ENCODE assay signal across 9 mouse cellular contexts in the genomic region with DNA sequence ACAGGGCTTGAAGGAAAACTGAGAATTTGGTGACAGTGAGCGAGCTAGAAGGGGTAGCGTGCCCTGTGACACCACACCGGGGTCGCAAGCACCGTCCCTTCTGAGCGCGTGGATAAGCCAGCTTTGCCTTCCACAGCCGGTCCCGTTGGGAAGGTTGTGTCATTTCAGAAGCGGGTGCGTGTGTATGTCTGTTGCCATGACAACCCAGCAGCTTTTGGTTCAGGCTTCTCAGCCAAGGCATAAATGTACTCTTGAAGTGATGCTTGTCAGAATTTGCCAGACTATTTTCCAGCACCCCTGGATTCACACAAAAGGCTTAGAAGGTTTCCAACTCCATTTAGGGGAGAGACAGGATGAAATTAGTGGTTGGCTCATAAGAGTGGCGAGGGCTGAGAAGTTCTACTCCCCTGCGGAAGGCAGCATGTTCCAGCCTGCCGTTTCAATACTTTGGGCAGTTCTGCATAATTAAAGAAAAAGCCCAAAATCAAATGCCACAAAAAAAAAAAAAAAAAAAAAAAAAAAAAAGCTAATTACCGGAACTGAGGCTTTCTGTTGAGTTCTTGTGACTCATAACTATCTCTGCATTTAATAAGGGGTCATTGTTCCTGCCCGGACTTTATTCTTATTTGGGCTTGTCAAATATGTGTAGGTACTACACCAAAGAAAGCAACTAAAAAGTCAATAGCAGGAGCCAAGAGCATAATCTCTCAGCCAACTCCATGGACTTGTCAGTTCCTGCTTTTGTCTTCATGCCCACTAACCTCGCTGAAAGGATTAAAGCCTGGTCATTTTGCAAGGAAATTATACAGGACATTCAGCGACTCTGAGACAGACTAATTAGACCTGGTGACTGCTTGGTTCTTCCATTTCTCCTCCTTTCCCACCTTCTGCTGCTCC.
DNase-seq lines count a peak whose midpoint lies in the region; ATAC-seq and TF ChIP-seq lines count a peak whose summit lies in the region.
"Had no signal": no experiment of that assay in that cellular context is flagged by ENCODE, and none has a peak within 500 bp of the region (broad histone marks: within the 10 kb centered on the region; RNA-seq: fewer than 3 reads in every experiment).

No protein-coding gene starts in this region.

- H3K4me3 ChIP-seq in embryonic facial prominence, embryonic 11.5 days (ENCODE audit: low read depth, low read length) = no peak overlapping the region
- no peak overlapping the region; the same call in 1 of the 2 replicates for H3K4me3 ChIP-seq in neural tube, embryonic 15.5 days (replicated peaks)
- H3K4me3 ChIP-seq in liver, postnatal 0 days (ENCODE audit: low read depth, low read length) = no peak overlapping the region

- no peak overlapping the region for H3K9ac ChIP-seq in embryonic facial prominence, embryonic 11.5 days (replicated peaks; ENCODE audit: low read length)
- no peak overlapping the region for H3K9ac ChIP-seq in neural tube, embryonic 15.5 days (replicated peaks)
- H3K9ac ChIP-seq in liver, postnatal 0 days (replicated peaks) = no peak overlapping the region

- TF ChIP-seq CTCF in liver, postnatal 0 days (IDR thresholded peaks at IDR 0.05; ENCODE audit: low read depth) = no peak

- no peaks in the 10 kb centered on the region for H3K4me1 ChIP-seq in embryonic facial prominence, embryonic 11.5 days (ENCODE audit: control insufficient read depth, insufficient read depth, low read length)
- H3K4me1 ChIP-seq in neural tube, embryonic 15.5 days = peaks cover 28% of the 10 kb centered on the region
- H3K4me1 ChIP-seq in liver, postnatal 0 days (ENCODE audit: insufficient read depth) = no peaks in the 10 kb centered on the region

- intact Hi-C loops in heart, postnatal 36 days (cut with DNase I) = loop anchor here (2.0 to 5.0 kb wide), 2 partner anchors 36 to 95 kb away; no protein-coding TSS in a partner anchor
- intact Hi-C loops in left cerebral cortex, postnatal 14 days (cut with DNase I) = no loop called here

- TF ChIP-seq EP300 in liver, postnatal 0 days (IDR thresholded peaks at IDR 0.05; ENCODE audit: low read depth) = no peak

- no peaks in the 10 kb centered on the region for H3K36me3 ChIP-seq in embryonic facial prominence, embryonic 11.5 days (replicated peaks; ENCODE audit: control insufficient read depth, insufficient read depth, low read depth, low read length)
- H3K36me3 ChIP-seq in neural tube, embryonic 15.5 days = no peaks in the 10 kb centered on the region
- no peaks in the 10 kb centered on the region for H3K36me3 ChIP-seq in liver, postnatal 0 days (replicated peaks; ENCODE audit: insufficient read depth, low read length)

- no peak overlapping the region for H3K27ac ChIP-seq in embryonic facial prominence, embryonic 11.5 days (replicated peaks; ENCODE audit: low read depth, low read length)
- H3K27ac ChIP-seq in neural tube, embryonic 15.5 days (replicated peaks) = 0 out of 2 replicates have a peak overlapping the region, but pooled peaks have one; percentile 30
- H3K27ac ChIP-seq in liver, postnatal 0 days (ENCODE audit: low read depth) = no peak overlapping the region
- H3K27ac ChIP-seq: macrophage had no signal

- no peaks in the 10 kb centered on the region for H3K9me3 ChIP-seq in embryonic facial prominence, embryonic 11.5 days (replicated peaks; ENCODE audit: control insufficient read depth, low read length)
- no peaks in the 10 kb centered on the region for H3K9me3 ChIP-seq in neural tube, embryonic 15.5 days (replicated peaks)
- H3K9me3 ChIP-seq in liver, postnatal 0 days (ENCODE audit: low read length) = no peaks in the 10 kb centered on the region

- H3K27me3 ChIP-seq in embryonic facial prominence, embryonic 11.5 days (ENCODE audit: control insufficient read depth, insufficient read depth, low read length) = no peaks in the 10 kb centered on the region
- no peaks in the 10 kb centered on the region for H3K27me3 ChIP-seq in neural tube, embryonic 15.5 days (replicated peaks)
- H3K27me3 ChIP-seq in liver, postnatal 0 days (ENCODE audit: insufficient read depth, low read length) = no peaks in the 10 kb centered on the region

- peak; percentile 46 for DNase-seq in ZHBTc4 (ENCODE audit: low read depth, low spot score)
- DNase-seq in embryonic facial prominence, embryonic 11.5 days (ENCODE audit: low spot score) = peak; percentile 62
- peak; percentile 7 to 21 for DNase-seq in heart, postnatal 36 days
- peak; percentile 81 to 91 for DNase-seq in left cerebral cortex, postnatal 14 days (ENCODE audit: low spot score in 2 of 2)
- DNase-seq in liver, postnatal 0 days = no peak
- DNase-seq in thymus, postnatal 14 days = no peak
- no peak for DNase-seq in ovary, postnatal 36 days (ENCODE audit: low spot score)

- 0 out of 2 replicates have a peak, but pooled peaks have one; percentile 42 for ATAC-seq in embryonic facial prominence, embryonic 11.5 days (replicated peaks; ENCODE audit: insufficient number of reproducible peaks, low FRiP score, low TSS enrichment, low read depth)
- peak; percentile 80 for ATAC-seq in neural tube, embryonic 15.5 days (ENCODE audit: low FRiP score)
- no peak for ATAC-seq in liver, postnatal 0 days

- no peak overlapping the region for H3K4me2 ChIP-seq in embryonic facial prominence, embryonic 11.5 days (ENCODE audit: low read depth, low read length)
- peak overlapping the region; percentile 47 for H3K4me2 ChIP-seq in neural tube, embryonic 15.5 days
- no peak overlapping the region for H3K4me2 ChIP-seq in liver, postnatal 0 days (ENCODE audit: low read depth, low read length)

- WGBS in embryonic facial prominence, embryonic 11.5 days = 63% methylated on average over 18 of the region's 18 CpGs
- 34% methylated on average over 18 of the region's 18 CpGs for WGBS in neural tube, embryonic 15.5 days
- 77% methylated on average over 18 of the region's 18 CpGs for WGBS in liver, postnatal 0 days (ENCODE audit: insufficient replicate concordance)

Comparison
In these comparisons a context has a peak if more than half of its experiments do, and no peak if none do; other contexts are left out.
1. DNase-seq: peak in ZHBTc4 (single experiment), embryonic facial prominence, embryonic 11.5 days (single experiment), heart, postnatal 36 days (2 of 2) and left cerebral cortex, postnatal 14 days (2 of 2); none in liver, postnatal 0 days (single experiment), thymus, postnatal 14 days (single experiment) and ovary, postnatal 36 days (single experiment).